Mouse (Mus musculus) embryonic facial prominence, embryonic 15.5 days (tissue): ENCODE results near the gene Slc47a1. TPM values are rescaled to one million over a fixed set of nuclear protein-coding genes. Genes with fewer than 3 reads are reported as not detected.
"Not testable (repeated sequence)": the region's sequence is repeated elsewhere in the genome, so short reads cannot be mapped to it uniquely, and the experiment has no call there.

Source experiments
- ATAC-seq: fragments of 200-750 bp; cut with Nextera tagmentation; 2 replicates; pipeline ENCODE4 v1.8.0; 2017; ENCODE audit warnings: low read depth, moderate TSS enrichment; ENCODE audit not compliant: insufficient number of reproducible peaks, low FRiP score, low TSS enrichment
- H3K27ac ChIP-seq: fragments of 300-500 bp; sonication (generic); replicated peaks from 2 replicates; pipeline ENCODE4 v1.5.1; 2015; ENCODE audit warnings: mild to moderate bottlenecking, inconsistent platforms
- H3K27me3 ChIP-seq: fragments of 300-500 bp; sonication (generic); 2 replicates; pipeline ENCODE4 v1.6.1; 2015; ENCODE audit warnings: inconsistent platforms
- H3K36me3 ChIP-seq: fragments of 300-500 bp; sonication (generic); 2 replicates; pipeline ENCODE4 v1.6.1; 2015; ENCODE audit warnings: mild to moderate bottlenecking, inconsistent platforms
- H3K4me1 ChIP-seq: fragments of 300-500 bp; sonication (generic); 2 replicates; pipeline ENCODE4 v1.6.1; 2015; ENCODE audit warnings: inconsistent platforms
- H3K4me2 ChIP-seq: fragments of 300-500 bp; sonication (generic); replicated peaks from 2 replicates; pipeline ENCODE4 v1.6.1; 2015; ENCODE audit warnings: mild to moderate bottlenecking, inconsistent platforms
- H3K4me3 ChIP-seq: fragments of 300-500 bp; sonication (generic); replicated peaks from 2 replicates; pipeline ENCODE4 v1.5.1; 2015; ENCODE audit warnings: mild to moderate bottlenecking, inconsistent platforms
- H3K9ac ChIP-seq: fragments of 300-500 bp; sonication (generic); 2 replicates; pipeline ENCODE4 v1.6.1; 2015; ENCODE audit warnings: inconsistent platforms
- H3K9me3 ChIP-seq: fragments of 300-500 bp; sonication (generic); replicated peaks from 2 replicates; pipeline ENCODE4 v1.6.1; 2016; ENCODE audit warnings: inconsistent platforms
- WGBS: fragments of 180-500 bp; shearing (Covaris S2); methylation state at CpG from one replicate; pipeline ENCODE4 v1.1.7; 2015; 5-methylcytosine and 5-hydroxymethylcytosine counted together
- polyA plus RNA-seq: library from polyadenylated mRNA; unstranded; fragments of >200 nt; fragmentation: Nextera tagmentation; extraction: Ambion mirVana; gene quantifications from 2 replicates; pipeline ENCODE4 v1.2.1, GENCODE M21; 2015

The Slc47a1 gene
- polyA plus RNA-seq, 1 experiment from 2014 or later = 0.88 TPM

- Histone ChIP-seq H3K4me2 (no peak overlapping the region), H3K36me3 (no peaks in the 10 kb centered on the region), H3K27me3 (0 out of 2 replicates have a peak, but pooled peaks cover 2% of the 10 kb centered on the region), H3K27ac (no peak overlapping the region), H3K9me3 (no peaks in the 10 kb centered on the region), H3K4me1 (no peaks in the 10 kb centered on the region; the same call in 1 of the 2 replicates), H3K4me3 (no peak overlapping the region), H3K9ac (no peak overlapping the region)
- no peak for ATAC-seq
- 65% methylated on average over 2 of the region's 2 CpGs for WGBS
Measured at GRCm38 (mm10) chr11:61316864-61317263, 61.3 kb downstream of the Slc47a1 start.

- Histone ChIP-seq H3K27ac (no peak overlapping the region), H3K9ac (no peak overlapping the region), H3K9me3 (no peaks in the 10 kb centered on the region; the same call in 1 of the 2 replicates), H3K27me3 (no peaks in the 10 kb centered on the region), H3K36me3 (no peaks in the 10 kb centered on the region), H3K4me1 (no peaks in the 10 kb centered on the region), H3K4me3 (no peak overlapping the region), H3K4me2 (no peak overlapping the region)
- 61% methylated on average over 7 of the region's 7 CpGs for WGBS
- peak; percentile 39; the same call in 1 of the 2 replicates for ATAC-seq
Measured at GRCm38 (mm10) chr11:61310321-61310720, 67.8 kb downstream of the Slc47a1 start.

DNA sequence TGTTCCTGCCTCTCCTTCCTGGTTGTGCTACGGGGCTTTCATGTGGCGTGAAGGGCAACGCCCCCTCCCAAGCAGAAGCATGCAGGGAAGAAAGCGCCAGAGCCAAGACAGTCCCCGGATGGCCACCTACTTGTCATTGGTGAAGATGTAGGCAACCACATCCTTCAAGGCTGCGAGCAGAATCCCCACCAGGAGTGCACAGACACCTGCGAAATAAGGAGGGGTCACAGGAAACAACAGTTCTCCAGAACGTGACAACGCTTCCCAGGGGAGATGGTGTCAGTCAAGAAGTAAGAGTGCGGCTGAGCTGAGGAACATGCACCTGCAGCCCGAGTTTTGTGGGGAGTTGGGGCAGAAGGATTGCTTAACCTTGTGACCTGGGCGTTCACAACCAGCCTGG is 68.3 kb downstream of the Slc47a1 start:
- H3K4me2 ChIP-seq = no peak overlapping the region
- no peak overlapping the region for H3K9ac ChIP-seq
- no peak overlapping the region for H3K27ac ChIP-seq
- no peaks in the 10 kb centered on the region for H3K4me1 ChIP-seq
- no peaks in the 10 kb centered on the region for H3K36me3 ChIP-seq
- WGBS = 60% methylated on average over 12 of the region's 12 CpGs
- ATAC-seq = no peak
- H3K27me3 ChIP-seq = no peaks in the 10 kb centered on the region
- H3K9me3 ChIP-seq = no peaks in the 10 kb centered on the region; the same call in 1 of the 2 replicates
- H3K4me3 ChIP-seq = no peak overlapping the region

DNA sequence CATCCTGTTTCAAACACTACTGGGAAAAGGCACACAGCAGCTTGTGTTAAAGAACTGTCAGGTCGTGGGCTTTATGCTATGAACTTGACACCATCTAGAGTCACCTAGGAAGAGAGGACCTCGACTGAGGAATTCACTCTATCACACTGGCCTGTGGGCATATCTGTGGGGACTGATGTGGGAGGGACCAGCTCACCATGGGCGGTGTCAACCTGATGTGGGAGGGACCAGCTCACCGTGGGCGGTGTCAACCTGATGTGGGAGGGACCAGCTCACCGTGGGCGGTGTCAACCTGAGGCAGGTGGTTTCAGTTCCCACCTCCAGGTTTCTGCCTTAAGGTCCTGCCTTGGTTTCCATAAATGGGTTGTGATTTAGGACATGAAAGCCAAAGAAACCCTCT is 70.3 kb downstream of the Slc47a1 start:
- 38% methylated on average over 7 of the region's 7 CpGs for WGBS
- no peak overlapping the region for H3K4me3 ChIP-seq

GRCm38 (mm10) chr11:61305377-61305776 is 72.8 kb downstream of the Slc47a1 start:
- no peak overlapping the region for H3K4me3 ChIP-seq
- H3K27me3 ChIP-seq = no peaks in the 10 kb centered on the region
- 80% methylated on average over 4 of the region's 4 CpGs for WGBS
- H3K27ac ChIP-seq = no peak overlapping the region
- H3K9me3 ChIP-seq = no peaks in the 10 kb centered on the region; the same call in 1 of the 2 replicates
- no peak for ATAC-seq
- peaks cover 7% of the 10 kb centered on the region for H3K4me1 ChIP-seq
- no peak overlapping the region for H3K9ac ChIP-seq
- H3K36me3 ChIP-seq = no peaks in the 10 kb centered on the region
- no peak overlapping the region for H3K4me2 ChIP-seq

More for the DNA sequence above, 70.3 kb downstream of the Slc47a1 start:
- H3K9me3 ChIP-seq = no peaks in the 10 kb centered on the region; the same call in 1 of the 2 replicates
- H3K27ac ChIP-seq = no peak overlapping the region
- no peaks in the 10 kb centered on the region for H3K36me3 ChIP-seq
- no peak for ATAC-seq
- no peaks in the 10 kb centered on the region for H3K4me1 ChIP-seq
- H3K27me3 ChIP-seq = no peaks in the 10 kb centered on the region
- no peak overlapping the region for H3K9ac ChIP-seq
- no peak overlapping the region for H3K4me2 ChIP-seq

GRCm38 (mm10) chr11:61304535-61304934 is 73.6 kb downstream of the Slc47a1 start:
- not testable (repeated sequence) for H3K4me3 ChIP-seq, H3K36me3 ChIP-seq, H3K9me3 ChIP-seq, H3K4me2 ChIP-seq, H3K27me3 ChIP-seq, ATAC-seq, H3K9ac ChIP-seq, H3K27ac ChIP-seq, H3K4me1 ChIP-seq
- WGBS = 91% methylated on average over 6 of the region's 10 CpGs

DNA sequence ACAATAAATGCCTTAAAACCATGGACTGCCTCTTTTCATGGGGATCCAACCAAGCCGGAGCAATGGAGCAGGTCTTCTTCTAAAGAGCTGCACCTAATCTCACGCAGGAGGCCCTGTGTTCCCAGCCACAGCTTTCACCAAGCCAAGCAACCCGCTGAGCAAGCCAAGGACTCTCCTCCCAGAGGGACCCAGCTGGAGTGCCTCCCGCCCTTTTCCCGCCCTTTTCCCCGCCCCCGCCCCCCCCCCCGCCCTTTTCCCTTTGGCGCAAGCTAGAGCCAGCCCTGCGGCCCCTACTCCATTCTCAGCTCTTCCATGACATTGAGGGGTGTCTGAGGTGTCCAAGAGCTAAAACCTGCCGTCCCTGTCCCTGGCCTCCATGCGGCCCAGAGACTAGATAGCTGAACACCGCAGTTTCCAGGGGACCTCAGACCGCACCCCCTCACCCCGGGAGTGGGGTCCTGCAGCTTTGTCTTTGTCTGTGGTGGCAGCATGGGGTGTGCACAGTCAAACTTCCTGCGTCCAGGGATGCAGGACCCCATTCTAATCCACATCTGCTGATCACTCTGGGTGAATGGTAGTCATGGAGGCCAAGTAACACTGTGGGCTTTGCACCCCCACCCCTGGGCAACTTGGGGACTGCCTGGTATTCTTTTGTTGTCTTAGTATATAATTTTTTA is 77.3 kb downstream of the Slc47a1 start:
- H3K4me3 ChIP-seq = peak overlapping the region; percentile 15; the same call in 1 of the 2 replicates
- no peak for ATAC-seq
- no peaks in the 10 kb centered on the region for H3K27me3 ChIP-seq
- no peaks in the 10 kb centered on the region; the same call in 1 of the 2 replicates for H3K9me3 ChIP-seq
- peaks cover 7% of the 10 kb centered on the region for H3K4me1 ChIP-seq
- no peak overlapping the region for H3K9ac ChIP-seq
- WGBS = 30% methylated on average over 10 of the region's 16 CpGs
- H3K36me3 ChIP-seq = no peaks in the 10 kb centered on the region
- no peak overlapping the region for H3K27ac ChIP-seq
- peak overlapping the region; percentile 39 for H3K4me2 ChIP-seq

GRCm38 (mm10) chr11:61300205-61300604 is 77.9 kb downstream of the Slc47a1 start:
- no peak for ATAC-seq
- H3K4me1 ChIP-seq = peaks cover 7% of the 10 kb centered on the region
- H3K27me3 ChIP-seq = no peaks in the 10 kb centered on the region
- H3K27ac ChIP-seq = no peak overlapping the region
- no peak overlapping the region for H3K4me3 ChIP-seq
- no peak overlapping the region for H3K9ac ChIP-seq
- WGBS = 68% methylated on average over 3 of the region's 3 CpGs
- peak overlapping the region; percentile 39; the same call in 1 of the 2 replicates for H3K4me2 ChIP-seq
- no peaks in the 10 kb centered on the region for H3K36me3 ChIP-seq
- no peaks in the 10 kb centered on the region; the same call in 1 of the 2 replicates for H3K9me3 ChIP-seq

DNA sequence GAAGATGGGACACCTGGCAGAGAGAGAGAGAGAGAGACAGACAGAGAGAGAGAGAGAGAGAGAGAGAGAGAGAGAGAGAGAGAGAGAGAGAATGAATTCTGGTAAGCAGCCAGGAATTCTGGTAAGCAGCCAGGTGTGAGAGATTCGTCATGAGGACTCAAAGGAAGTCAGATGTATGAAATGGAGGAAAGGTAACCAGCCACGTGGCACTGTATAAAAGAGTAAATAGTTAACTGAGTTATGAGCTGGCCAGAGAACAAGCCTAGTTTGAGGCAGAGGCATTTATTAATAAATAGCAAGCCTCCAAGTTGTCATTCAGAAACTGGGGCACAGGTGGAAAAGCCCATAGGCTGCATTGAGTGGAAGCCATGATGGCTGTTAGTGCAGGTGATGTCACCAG is 80.2 kb downstream of the Slc47a1 start:
- Histone ChIP-seq H3K9ac (no peak overlapping the region), H3K27ac (no peak overlapping the region), H3K36me3 (no peaks in the 10 kb centered on the region), H3K27me3 (no peaks in the 10 kb centered on the region), H3K4me1 (peaks cover 7% of the 10 kb centered on the region), H3K9me3 (no peaks in the 10 kb centered on the region), H3K4me2 (no peak overlapping the region), H3K4me3 (no peak overlapping the region)
- 54% methylated on average over 2 of the region's 2 CpGs for WGBS
- no peak for ATAC-seq

DNA sequence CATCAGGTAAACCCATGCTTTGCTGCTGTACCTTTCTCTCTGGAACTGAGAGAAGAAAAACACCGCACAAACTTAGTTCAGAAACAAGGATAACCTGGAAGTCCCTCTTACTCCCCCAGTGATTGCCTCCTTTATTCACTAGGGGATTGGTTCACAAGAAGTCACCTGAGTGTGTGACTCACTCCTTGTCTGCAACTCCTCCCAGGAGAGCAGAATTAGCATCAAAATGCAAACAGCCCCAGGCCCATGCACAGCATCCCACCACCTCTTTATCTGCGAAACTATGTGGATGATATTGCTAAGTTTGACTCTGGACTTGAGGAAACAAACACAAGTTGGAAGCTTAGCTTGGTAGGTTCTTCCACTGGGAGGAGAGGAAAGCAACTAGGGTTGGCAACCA is 80.8 kb downstream of the Slc47a1 start:
- H3K36me3 ChIP-seq = no peaks in the 10 kb centered on the region
- 67% methylated on average over 2 of the region's 2 CpGs for WGBS
- H3K4me2 ChIP-seq = no peak overlapping the region
- no peak overlapping the region for H3K9ac ChIP-seq
- no peak overlapping the region for H3K4me3 ChIP-seq
- no peak overlapping the region for H3K27ac ChIP-seq
- H3K27me3 ChIP-seq = no peaks in the 10 kb centered on the region
- peaks cover 7% of the 10 kb centered on the region for H3K4me1 ChIP-seq
- no peaks in the 10 kb centered on the region for H3K9me3 ChIP-seq
- ATAC-seq = no peak

DNA sequence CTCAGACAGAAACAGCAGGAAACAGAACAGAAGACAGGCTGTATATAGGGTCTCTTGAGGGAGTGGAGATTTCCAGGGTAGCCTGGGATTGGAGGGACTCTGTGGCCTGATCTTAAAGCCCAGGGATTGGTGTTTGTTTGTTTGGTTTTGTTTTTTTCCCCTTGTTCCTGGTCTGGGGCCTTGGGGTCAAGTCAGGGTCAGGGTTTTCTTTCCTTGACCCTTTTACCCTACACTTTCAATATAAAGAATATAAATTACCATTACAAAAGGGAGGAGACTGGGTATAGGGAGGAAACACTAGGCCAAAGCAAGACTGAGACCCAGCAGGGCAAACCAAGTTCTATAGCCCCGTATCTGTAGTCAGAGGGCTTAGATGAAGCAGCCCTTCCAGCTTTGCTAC is 81.6 kb downstream of the Slc47a1 start:
- H3K9ac ChIP-seq = no peak overlapping the region
- 78% methylated on average over 1 of the region's 1 CpGs for WGBS
- no peak overlapping the region for H3K4me3 ChIP-seq
- H3K36me3 ChIP-seq = no peaks in the 10 kb centered on the region
- no peaks in the 10 kb centered on the region for H3K27me3 ChIP-seq
- H3K4me1 ChIP-seq = peaks cover 7% of the 10 kb centered on the region
- no peak for ATAC-seq
- no peak overlapping the region for H3K27ac ChIP-seq
- no peaks in the 10 kb centered on the region for H3K9me3 ChIP-seq
- H3K4me2 ChIP-seq = no peak overlapping the region

DNA sequence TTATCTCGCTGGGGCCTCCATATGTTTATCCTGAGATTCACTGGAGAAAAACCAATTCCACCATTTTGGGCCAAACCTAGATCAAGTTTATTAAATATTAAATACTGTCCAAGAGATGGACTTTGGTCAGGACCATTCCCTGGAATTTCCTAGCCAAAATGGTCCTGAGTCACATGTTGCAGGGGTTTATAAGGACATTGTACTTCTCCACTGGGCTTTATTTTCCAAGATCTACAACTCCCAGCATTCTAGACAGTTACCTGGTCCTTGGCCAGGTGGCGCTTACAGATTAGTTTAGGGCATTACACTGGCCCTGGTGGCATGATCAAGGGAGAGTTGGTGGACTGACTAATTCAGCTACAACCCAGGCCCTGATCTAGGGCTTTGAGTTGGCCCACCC is 82.6 kb downstream of the Slc47a1 start:
- Histone ChIP-seq H3K27me3 (no peaks in the 10 kb centered on the region), H3K9me3 (no peaks in the 10 kb centered on the region), H3K27ac (no peak overlapping the region), H3K9ac (no peak overlapping the region), H3K36me3 (no peaks in the 10 kb centered on the region), H3K4me3 (no peak overlapping the region), H3K4me1 (peaks cover 1% of the 10 kb centered on the region; the same call in 1 of the 2 replicates), H3K4me2 (no peak overlapping the region)
- no peak for ATAC-seq
- WGBS = 86% methylated on average over 2 of the region's 2 CpGs
